Mouse (Mus musculus) CH12F3 (cell line): Measurements from ENCODE around the gene Fam155a.
"Not testable (repeated sequence)": the region's sequence is repeated elsewhere in the genome, so short reads cannot be mapped to it uniquely, and the experiment has no call there.

Experiments used
- in situ Hi-C: fragments of 300-500 bp; cut with MboI; formaldehyde crosslinking; loops from 2 replicates; pipeline ENCODE4 v1.14.3; 2020; ENCODE audit warnings: low sequenced_read_pairs

The Fam155a gene

DNA sequence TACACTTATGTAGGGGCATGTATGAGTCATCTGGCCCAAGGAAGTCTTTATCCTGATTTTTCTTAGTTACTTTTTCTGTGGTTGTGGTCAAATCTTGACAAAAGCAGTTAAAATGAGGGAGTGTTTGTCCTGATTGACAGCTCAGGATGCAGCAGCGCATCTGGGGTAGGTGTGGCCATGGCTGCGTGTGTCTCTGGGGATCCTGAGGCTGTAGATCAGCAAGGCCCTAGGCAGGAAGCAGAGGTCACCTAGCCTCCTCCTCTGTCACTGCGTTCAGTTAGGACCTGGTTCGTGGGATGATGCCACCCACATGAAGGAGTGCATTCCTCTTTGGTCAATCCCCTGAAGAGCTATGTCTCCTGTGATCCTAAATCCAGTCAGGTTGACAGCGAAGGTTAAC lies 362.5 kb downstream of the Fam155a start:
- in situ Hi-C loops = no loop called here

DNA sequence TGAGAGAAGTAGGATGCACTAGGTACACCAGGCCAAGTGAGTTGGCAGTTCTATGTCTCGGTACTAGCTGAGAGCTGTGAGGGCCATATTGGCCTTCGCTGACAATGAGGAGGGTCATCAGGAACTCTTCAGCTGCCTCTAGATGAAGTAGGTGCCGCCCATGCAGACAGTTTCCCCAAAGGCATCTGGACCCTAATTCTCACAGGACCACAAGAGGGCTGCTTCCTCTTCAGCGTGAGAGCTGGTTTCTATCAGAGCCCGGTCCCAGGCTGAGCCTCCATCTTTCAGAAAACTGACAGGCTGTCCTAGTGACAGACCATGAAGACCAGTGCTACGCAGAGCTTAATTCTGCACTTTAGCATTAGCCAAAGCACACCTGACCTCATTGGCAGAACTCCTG lies 364.8 kb downstream of the Fam155a start:
- in situ Hi-C loops = no loop called here

DNA sequence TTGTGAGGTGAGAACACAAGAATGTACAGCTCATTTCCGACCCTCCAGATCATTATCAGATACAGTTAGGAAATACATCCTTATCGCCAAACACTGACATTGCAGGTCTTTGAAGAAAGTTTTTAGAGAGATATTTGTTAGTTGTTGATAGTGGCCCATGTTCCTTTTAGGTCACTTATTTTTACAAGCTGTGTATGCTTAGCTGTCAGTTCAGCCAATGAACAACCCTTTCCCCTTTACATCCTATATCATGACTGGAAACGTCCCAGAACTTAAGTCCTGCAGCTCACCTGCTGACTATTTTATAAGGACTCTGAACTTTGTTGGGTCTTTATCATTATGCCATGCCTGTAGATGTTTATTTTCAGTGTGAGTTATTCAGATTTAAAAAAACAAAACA lies 366.3 kb downstream of the Fam155a start:
- in situ Hi-C loops = no loop called here

DNA sequence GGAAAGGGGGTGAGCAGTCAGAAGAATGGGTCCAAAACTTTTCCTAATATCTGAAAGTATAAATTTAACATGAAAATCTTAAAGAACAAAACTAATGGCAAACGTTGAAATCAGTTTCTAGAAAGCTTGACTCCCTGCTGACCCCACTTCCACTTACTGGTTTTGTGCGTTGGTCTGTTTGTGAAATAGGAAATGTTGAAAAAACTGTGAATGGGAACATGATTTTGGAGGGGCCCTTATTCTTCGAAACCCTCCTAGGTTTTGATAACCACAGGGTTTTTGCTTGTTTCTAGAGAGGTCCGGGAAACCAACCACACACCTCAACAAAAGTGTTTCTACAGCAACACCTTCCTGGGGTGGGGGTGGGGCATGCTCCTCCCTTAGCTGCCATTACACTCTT lies 368.6 kb downstream of the Fam155a start:
- in situ Hi-C loops = no loop called here

DNA sequence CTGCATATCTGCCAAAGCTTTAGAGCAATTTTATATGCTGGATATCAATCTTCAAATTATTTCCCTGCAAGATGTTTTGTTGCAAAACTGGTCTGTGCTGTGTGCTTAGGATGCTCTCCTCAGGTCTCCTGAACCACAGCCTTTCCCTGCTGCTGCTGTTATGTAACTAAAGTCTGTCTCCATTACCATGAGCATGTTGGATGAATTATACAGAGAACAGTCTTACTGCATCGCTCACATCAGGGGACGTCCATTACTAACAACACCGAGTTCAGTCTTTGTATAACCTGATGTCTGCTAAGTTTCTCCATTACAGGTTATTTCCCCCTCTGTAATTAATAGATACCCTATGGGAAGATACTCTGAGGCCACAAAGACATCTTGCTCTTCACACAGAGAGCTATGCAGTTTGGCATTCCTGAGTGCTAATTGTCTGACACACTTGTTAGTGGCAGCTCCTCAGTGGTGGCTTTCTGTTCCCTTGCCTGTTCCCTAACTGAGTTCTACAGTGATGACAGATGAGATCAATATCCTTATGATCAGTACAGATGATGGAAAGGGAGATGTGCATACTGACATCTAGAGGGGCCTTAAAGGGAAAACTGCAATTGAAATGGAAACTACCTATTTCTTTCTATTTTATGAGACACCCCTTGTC lies 372.2 kb downstream of the Fam155a start:
- in situ Hi-C loops = no loop called here

DNA sequence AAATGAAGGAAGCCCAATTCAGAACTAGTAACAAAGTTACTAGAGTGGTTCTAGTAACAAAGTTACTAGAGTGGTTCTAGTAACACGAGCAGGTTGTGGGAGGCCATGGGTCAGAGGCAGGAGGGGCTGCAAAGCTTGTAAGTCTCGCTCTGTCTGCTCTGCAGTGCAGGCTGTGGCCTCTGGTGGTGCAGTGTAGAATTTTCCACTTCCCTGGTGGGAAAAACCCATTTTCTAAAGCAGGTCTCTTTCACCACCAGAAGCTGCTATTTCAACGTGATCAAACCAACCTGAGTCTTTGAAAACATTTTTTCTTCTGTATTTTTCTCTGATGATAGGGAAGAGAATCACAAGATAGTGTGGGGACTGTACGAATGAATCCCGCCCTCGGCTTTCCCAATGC lies 372.9 kb downstream of the Fam155a start:
- in situ Hi-C loops = no loop called here

DNA sequence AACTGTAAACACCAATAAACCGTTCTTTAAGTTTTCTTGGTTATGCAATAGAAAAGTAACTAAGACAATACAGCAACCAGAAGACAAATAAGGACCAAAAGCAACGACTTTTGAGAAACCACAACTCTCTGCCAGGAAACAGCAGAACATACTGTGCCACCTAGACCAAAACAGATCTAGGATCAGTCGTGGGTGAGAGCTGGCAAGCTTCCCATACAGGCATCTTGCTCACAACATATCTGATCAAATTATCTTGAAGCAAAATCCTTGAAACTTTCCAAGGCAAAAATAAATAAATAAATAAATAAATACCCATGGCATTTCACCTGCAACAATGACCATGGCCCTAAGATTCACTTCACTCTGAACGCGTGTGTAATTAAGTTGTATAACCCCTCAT lies 376.3 kb downstream of the Fam155a start:
- in situ Hi-C loops = no loop called here

DNA sequence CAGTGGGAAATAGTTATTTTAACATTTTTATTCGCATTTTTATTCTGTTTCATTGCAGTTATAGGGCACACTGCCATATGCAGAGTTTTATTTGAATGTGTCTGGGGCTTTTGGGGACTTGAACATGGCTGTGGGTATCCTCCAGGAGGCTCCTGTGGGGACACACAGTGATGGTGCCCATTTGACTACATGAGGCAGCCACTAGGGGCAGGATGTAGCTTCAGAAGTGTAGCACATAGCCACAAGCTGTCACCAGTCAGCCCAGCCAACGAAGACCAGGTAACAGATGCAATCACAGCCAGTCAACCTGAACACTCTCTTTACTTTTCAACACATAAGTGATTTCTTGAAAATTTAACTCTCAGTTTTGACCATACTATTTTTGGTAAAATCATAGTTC lies 377.7 kb downstream of the Fam155a start:
- in situ Hi-C loops = no loop called here

DNA sequence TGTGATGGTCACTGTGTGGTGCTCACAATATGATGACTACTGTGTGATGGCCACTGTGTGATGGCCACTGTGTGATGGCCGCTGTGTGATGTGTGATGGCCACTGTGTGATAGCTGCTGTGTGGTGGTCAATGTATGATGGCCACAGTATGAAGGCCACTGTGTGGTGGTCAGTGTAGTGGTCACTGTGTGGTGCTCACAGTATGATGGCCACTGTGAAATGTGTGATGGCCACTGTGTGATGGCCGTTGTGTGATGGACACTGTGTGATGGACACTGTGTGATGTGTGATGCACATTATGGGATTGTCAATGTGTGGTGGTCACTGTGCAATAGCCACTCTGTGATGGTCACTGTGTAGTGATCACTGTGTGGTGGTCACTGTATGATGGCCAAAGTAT lies 380.7 kb downstream of the Fam155a start:
- in situ Hi-C loops = not testable (repeated sequence)

DNA sequence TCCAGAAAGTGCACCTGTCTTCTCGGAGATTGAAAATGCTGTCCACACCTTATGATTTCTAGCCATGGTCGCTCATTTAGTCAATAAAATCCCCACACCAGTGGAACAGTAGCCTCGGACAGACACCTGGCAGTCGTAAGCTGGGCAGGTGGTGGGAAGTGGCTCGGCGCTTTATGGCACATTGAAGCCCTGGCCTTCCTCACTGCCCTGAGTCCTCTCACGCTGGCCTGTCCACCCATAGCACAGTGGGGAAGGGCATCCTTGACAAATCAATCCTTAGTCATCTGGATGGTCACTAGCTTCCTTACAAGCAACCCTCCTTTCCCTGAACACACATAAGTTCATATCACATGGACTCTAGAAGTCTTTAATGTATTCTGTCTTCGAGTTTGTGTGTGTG lies 401.8 kb downstream of the Fam155a start:
- in situ Hi-C loops = no loop called here

DNA sequence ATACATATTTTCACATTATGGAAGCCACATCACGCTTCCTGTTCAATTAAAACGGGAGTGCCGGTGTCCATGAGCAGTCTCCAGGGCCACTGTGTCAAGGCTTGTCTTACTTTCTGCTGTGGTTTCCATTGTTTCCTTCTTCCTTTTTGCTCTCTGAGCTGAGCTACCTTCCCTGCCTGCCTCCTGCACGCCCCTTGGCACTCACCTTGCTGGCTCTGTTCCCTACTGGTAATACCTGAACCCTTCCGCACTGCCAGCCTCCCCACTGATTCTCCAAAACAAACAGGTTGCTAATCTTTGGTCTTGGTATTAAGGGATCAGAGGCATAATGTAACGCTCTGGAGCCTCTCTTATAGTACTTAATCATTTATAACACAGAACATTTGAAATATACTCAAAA lies 403.2 kb downstream of the Fam155a start:
- in situ Hi-C loops = no loop called here

DNA sequence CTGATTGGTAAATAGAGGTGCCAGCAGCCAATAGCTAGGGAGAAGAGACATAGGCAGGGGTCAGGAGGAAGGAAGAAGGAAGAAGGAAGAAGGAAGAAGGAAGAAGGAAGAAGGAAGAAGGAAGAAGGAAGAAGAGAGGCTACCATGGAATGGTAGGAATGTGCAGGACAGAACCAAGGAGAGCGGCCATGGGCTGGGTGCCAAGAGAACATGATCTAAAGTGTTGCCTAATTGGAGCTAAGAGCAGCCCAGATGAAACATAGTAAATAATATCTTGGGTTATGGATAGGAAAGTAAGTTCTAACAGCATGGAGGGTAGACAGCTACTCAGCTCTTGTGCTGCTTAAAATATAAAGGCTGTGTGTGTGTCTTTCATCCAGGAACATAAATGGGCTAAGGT lies 405.6 kb downstream of the Fam155a start:
- in situ Hi-C loops = no loop called here

DNA sequence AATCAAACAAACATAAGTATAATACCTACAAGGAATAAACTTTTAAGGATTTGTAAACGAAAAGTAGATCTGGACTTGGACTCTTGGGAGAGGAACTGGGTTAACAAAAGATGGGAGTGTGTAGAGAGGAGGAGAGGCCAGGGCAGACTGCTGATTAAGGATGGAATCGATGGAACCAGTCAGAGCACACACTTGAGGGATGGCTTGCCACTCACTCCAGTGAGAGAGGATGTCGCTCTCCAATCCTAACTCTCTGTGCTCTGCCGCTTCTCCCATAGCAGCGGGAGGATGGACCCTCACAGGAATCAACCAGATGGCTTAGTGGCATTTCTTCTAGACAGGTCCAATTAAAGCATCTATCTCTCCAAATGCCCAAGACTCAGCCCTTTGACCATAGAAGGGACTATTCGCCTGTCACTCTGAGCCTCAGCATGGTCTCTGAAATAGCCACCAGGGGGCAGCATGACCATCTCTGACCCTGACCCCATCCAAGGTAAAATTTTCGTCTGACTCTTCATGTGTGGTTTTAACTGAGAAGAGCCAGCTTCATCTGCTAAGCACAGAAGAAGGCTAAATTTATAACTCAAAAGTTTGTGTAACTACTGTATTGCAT lies 422.3 kb downstream of the Fam155a start:
- in situ Hi-C loops = no loop called here

DNA sequence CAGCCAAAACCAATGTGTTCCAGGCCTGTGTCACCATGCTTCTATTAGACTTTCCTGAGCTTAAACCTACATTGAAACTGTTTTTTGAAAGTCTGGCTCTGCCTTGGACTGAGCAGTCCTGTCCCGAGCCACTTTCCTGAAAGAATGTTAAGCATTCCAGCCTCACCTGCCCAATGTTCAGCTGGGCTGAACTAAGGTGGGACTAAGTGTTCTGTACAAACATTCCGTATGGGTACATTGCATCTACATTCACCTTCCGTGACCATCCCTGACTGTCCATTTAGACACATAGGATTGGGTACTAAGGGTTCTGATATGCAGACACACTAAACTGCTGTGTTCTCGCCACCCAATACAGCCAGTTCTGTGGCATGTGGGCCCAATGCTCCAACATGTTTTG lies 423.8 kb downstream of the Fam155a start:
- in situ Hi-C loops = no loop called here

DNA sequence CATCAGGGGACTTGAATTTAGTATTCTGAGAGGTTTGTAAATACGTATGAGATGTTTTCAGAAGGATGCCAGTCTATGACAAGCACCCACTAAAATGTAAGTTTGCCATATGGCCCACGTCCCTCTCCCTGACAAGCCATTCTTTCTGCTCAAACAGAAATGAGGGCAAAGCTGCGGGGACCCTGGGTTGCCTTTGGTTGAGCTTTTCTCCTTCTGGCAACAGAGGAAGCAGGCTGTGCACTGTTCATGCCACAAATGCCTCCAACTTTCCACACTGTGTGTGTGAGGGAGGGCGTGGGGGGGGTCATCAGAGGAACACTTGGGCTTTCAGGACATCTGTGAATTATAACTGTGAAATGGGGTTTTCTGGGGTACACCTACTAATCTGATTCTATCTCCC lies 426.8 kb downstream of the Fam155a start:
- in situ Hi-C loops = no loop called here

DNA sequence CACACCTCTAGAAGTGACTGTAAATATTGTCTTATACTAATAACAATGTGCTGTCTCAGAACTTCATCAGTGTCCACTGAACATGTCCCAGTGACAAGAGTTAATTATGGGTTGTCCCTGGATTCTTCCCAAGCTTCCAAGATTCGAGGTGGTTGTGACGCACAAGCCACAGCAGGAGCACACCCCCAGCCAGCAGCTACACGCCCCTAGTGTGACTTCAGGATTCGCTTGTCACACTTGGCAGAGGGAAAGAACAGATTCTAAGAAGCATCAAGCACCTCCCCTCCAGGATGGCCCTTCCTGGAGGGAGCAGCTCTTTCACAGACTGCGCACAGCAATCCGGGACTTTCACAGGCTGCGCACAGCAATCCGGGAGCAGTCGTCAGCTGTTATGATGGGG lies 428.0 kb downstream of the Fam155a start:
- in situ Hi-C loops = no loop called here

DNA sequence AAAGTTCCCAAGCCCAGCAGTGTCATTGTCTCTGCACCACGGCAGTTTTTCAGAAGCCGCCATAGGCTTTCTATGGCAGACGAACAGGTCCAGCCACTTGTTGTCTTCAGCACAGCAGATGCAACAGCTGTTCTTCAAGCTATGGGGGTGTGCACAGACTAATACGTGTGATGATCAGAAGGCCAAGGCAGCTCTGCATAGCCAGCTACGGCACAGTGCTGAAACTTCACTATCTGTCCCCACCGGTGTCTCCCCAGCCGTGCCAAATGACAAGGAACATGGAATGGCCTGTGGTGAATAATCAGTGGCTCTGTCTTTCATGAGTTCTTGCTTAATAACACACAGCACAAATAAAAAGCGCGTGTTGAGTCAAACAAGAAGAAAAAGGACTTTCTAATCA lies 428.4 kb downstream of the Fam155a start:
- in situ Hi-C loops = no loop called here

DNA sequence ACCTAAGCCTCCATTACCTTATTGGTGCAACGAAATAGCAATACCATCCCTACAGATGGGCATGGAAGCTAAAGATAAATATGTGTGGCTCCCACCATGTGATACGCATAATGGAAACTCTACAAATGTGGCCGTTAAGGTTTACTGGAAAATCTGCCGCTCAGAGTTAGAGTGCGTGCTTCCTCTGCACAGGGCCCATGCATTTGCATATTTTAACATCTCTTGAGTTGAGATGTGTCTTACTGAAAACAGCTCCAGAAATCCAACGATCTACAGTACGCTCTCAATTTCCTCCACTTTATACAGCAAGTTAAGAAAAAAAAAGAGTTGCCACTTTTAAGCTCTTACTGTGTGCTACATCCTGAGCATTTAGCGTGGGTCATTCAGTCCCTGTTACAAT lies 433.1 kb downstream of the Fam155a start:
- in situ Hi-C loops = no loop called here

DNA sequence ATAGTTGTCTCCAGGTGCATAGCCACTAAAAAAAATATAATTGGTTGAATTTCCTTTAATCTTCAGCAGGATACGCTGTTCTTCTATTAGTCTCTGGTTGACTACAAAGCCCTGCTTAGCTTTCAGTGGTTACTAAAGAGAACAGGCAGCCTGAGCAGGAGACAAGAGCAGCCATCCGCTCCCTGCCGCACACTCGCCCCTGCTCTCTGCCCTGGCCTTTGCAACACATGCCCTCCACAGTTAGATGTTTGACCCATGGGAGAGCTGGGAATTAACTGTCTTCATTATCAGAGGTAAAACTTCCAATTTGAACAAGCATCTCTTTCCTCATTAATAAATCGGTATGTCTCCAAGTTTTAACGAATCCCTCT lies 435.0 kb downstream of the Fam155a start:
- in situ Hi-C loops = no loop called here

DNA sequence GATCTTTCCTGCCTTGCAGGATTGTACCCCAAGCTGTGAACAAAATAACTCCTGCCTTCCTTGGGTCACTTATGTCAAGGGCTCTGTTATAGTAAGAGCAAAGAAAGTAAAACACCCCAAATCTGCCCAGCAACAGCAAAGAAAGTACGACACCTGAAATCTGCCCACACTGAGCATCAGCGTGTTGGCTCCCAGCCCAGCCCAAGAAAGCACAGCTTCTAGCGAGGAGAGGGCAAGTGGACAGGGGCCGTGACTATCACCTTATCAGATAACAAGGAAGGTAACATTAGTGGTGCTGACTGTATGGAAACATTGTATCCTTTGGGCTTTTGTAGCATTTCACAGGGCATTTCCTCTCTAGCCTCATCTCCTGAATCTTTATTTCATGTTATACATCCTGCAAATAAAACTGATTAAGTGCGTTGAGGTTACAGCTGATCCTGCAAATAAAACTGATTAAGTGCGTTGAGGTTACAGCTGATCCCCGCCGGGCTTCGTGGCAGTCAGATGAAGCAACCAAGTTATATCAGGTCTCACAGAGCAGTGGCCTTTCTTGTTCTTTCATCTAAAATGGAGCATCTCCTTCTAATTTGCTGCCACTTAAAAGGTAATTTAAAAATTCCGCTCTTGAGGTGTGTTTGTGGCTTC lies 435.6 kb downstream of the Fam155a start:
- in situ Hi-C loops = no loop called here

DNA sequence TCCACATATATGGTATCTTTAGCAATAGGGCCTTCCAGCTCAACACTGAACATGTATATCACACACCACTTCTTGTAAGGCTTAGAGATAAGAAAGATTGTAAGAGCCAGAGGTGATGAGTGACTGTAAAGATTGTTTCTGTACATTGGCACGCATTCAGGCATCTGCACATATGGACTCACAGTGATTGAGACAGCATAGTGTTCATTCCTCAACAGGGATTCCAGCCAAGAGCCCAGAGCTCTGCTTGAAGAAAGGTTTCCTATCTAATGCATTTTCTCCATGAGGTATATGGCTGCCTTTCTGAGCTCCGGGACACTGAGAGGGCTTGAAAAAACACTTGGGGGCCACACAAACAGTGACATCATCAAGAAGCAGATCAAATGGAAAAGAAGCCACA lies 438.2 kb downstream of the Fam155a start:
- in situ Hi-C loops = no loop called here

DNA sequence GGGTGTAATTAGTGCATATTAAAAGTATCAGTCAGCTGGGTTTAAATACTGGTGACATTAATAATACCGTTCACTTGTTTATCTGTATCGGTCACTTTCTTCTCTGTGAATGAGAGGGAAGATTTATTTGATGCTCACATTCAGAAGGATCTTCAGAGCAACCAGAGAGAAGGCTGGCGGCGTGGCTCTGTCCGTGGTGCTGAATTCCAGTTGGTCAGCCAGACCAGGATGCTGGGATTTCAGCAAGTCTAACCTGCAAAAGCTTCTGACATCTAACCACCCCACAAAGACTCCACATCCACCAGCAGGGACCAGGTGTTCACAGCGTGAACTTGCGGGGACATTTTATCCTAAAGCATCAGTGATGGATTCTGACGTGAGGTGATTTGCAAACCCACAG lies 461.5 kb downstream of the Fam155a start:
- in situ Hi-C loops = no loop called here
